Mouse (Mus musculus) spleen, adult 2 months (tissue): ENCODE data around the gene Asrgl1.

Experiments used
- CTCF ChIP-seq: fragments of 200-500 bp; IDR thresholded peaks from 2 replicates; pipeline ENCODE4 v1.5.1; 2011; ENCODE audit warnings: mild to moderate bottlenecking, inconsistent platforms; ENCODE audit not compliant: insufficient read depth, insufficient read length, insufficient replicate concordance; ENCODE audit errors: extremely low read depth
- POLR2A ChIP-seq: fragments of 200-500 bp; IDR thresholded peaks from 2 replicates; pipeline ENCODE4 v1.6.1; 2011; ENCODE audit warnings: low read depth, low read length, inconsistent platforms

- TF ChIP-seq POLR2A: no peak
- no peak for TF ChIP-seq CTCF
Observed at GRCm38 (mm10) chr19:9061221-9061893, 74.1 kb downstream of the Asrgl1 start.
